Mouse (Mus musculus) spleen, adult 2 months (tissue): ENCODE measurements around the gene Rps6ka1. TPM values are rescaled to one million over a fixed set of nuclear protein-coding genes. Genes with fewer than 3 reads are reported as not detected.

Source experiments
- DNase-seq, 2 experiments: peaks; one replicate each; pipeline versions ENCODE4 v3.0.0 to v3.0.0-alpha.2; 2012 to 2021; ENCODE audit warnings: low spot score in 2 of 2, low read depth in 1 of 2
- H3K27ac ChIP-seq: fragments of 200-500 bp; 2 replicates; pipeline ENCODE4 v1.5.1; 2012; ENCODE audit warnings: low read length, inconsistent platforms; ENCODE audit not compliant: insufficient read depth
- H3K27me3 ChIP-seq: fragments of 200-500 bp; 2 replicates; pipeline ENCODE4 v1.6.1; 2012; ENCODE audit warnings: mild to moderate bottlenecking, moderate library complexity, low read length, inconsistent platforms; ENCODE audit not compliant: control insufficient read depth, insufficient read depth
- H3K36me3 ChIP-seq: fragments of 200-500 bp; 2 replicates; pipeline ENCODE4 v1.6.1; 2012; ENCODE audit warnings: mild to moderate bottlenecking, low read length, inconsistent platforms; ENCODE audit not compliant: control insufficient read depth, insufficient read depth
- H3K4me1 ChIP-seq: fragments of 200-500 bp; 2 replicates; pipeline ENCODE4 v1.6.1; 2011; ENCODE audit warnings: inconsistent platforms; ENCODE audit not compliant: control insufficient read depth, insufficient read depth, insufficient read length
- H3K4me3 ChIP-seq: fragments of 200-500 bp; 2 replicates; pipeline ENCODE4 v1.5.1; 2011; ENCODE audit warnings: mild to moderate bottlenecking, inconsistent platforms; ENCODE audit not compliant: insufficient read depth, insufficient read length; ENCODE audit errors: extremely low read depth
- CTCF ChIP-seq: fragments of 200-500 bp; IDR thresholded peaks from 2 replicates; pipeline ENCODE4 v1.5.1; 2011; ENCODE audit warnings: mild to moderate bottlenecking, inconsistent platforms; ENCODE audit not compliant: insufficient read depth, insufficient read length, insufficient replicate concordance; ENCODE audit errors: extremely low read depth
- POLR2A ChIP-seq: fragments of 200-500 bp; IDR thresholded peaks from 2 replicates; pipeline ENCODE4 v1.6.1; 2011; ENCODE audit warnings: low read depth, low read length, inconsistent platforms
- WGBS: fragments of 180-500 bp; shearing (Covaris S2); methylation state at CpG from one replicate; pipeline ENCODE4 v1.1.7; 2018; 5-methylcytosine and 5-hydroxymethylcytosine counted together
- polyA plus RNA-seq: library from polyadenylated mRNA; depleted of rRNA; stranded (reverse); fragments of >200 nt; gene quantifications from 2 replicates; pipeline ENCODE4 v1.2.3, GENCODE M21; 2012

Rps6ka1 gene
- polyA plus RNA-seq, 1 experiment: 76.6 TPM

DNA sequence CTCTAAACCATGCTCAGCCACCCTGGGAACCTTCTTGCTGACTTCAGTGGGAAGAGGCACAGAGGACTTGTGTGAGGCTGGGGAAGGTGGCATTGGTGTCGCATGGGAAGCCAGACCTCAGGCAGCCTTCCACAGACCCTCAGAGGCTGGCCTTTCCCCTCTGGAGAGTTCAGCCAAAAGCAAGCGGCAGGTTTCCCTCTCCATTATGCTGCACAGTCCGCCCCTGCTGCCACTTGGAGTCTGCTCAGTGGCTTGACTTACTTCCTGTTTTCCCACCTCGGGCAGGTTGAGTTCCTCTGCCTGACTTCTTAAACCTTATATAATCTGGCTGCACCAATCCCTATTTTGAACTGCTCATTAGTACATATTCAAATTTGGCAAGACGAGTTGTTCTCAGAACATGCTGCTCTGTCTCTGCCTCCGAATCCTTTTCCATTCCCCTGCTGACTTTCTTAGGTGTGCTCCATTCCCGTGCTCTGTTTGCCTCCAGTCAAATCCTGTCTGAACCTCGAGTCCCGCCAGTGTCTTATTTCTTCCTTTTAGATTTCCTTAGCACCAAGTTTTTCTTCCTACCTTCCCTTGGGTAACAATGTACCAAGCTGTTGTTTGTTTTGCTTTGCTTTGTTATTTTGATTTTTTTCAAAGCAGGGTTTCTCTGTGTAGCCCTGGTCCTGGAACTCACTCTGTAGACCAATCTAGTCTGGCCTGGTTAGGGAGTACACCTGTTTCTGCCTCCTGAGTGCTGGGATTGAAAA lies 66.6 kb downstream of the Rps6ka1 start:
- H3K4me3 ChIP-seq: peak overlapping the region; percentile 11; the same call in 1 of the 2 replicates
- H3K27me3 ChIP-seq: no peaks in the 10 kb centered on the region
- H3K36me3 ChIP-seq: no peaks in the 10 kb centered on the region
- WGBS: 23% methylated on average over 9 of the region's 9 CpGs
- DNase-seq: peak in 1 of 2 experiments; percentile 34
- H3K27ac ChIP-seq: peak overlapping the region; percentile 15
- peaks cover 11% of the 10 kb centered on the region for H3K4me1 ChIP-seq
- TF ChIP-seq CTCF (no peak), POLR2A (no peak)

DNA sequence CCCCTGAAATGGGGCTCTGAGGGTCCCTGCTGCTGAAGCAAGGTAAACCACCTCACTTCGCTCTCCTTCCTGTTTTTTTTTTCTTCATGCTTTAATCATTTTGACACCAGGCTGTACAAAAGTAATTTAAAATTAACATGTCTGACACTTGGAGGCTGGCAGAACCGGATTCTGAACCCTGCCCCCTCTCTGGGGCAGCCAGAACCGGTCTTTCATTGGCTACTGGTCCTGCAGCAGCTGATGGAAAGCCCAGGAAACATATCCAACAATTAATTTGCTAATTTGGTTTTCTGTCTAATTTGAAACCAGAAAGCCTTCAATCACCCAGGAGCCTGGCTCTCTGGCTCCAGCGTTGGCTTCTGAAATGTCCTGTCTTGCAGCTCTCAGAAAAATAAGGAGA lies 67.4 kb downstream of the Rps6ka1 start:
- H3K4me3 ChIP-seq: no peak overlapping the region
- no peaks in the 10 kb centered on the region for H3K27me3 ChIP-seq
- 28% methylated on average over 4 of the region's 4 CpGs for WGBS
- no peak for DNase-seq
- no peak overlapping the region for H3K27ac ChIP-seq
- H3K4me1 ChIP-seq: peaks cover 16% of the 10 kb centered on the region
- TF ChIP-seq POLR2A: no peak
- no peak for TF ChIP-seq CTCF
- H3K36me3 ChIP-seq: no peaks in the 10 kb centered on the region

DNA sequence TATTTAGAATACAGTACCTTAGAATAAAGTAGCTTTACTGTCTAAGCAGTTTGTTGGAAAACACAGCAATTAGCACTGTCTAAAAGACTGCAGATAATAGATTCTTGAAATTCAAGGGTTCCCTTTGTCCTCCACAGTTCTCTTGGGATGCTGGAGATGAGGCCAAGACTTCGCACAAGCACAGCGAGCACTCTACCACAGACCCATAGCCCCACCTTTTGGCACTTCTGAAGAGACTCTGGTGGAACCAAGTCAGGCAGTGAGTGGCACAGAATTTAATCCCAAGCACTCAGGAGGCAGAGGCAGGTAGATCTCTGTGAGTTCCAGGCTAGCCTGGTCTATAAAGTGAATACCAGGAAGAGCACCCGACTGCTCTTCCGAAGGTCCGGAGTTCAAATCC lies 70.2 kb downstream of the Rps6ka1 start:
- no peak overlapping the region for H3K4me3 ChIP-seq
- TF ChIP-seq POLR2A (no peak), CTCF (peak; percentile 34; the same call in 1 of the 2 replicates)
- H3K4me1 ChIP-seq: peaks cover 16% of the 10 kb centered on the region
- DNase-seq: no peak
- no peaks in the 10 kb centered on the region for H3K27me3 ChIP-seq
- no peak overlapping the region for H3K27ac ChIP-seq
- WGBS: 85% methylated on average over 5 of the region's 5 CpGs
- no peaks in the 10 kb centered on the region for H3K36me3 ChIP-seq

DNA sequence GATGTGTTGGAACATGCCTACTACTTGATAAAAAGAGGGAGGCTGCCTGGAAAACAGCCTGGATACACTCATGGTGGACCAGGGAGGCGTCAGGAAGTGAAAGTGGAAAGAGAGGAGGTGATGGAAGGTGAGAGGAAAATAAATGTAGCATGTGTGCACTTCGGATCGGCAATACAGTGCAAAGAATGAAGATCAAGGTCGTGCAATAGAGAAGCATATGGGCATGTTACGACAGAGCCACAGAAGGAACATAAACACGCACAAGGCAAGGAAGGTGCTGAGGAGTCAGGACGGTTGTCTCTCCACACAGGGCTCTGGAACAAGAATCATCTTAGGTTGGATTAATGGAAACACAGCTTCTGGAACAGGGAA lies 71.1 kb downstream of the Rps6ka1 start:
- H3K4me3 ChIP-seq: no peak overlapping the region
- no peak for DNase-seq
- WGBS: 61% methylated on average over 7 of the region's 7 CpGs

DNA sequence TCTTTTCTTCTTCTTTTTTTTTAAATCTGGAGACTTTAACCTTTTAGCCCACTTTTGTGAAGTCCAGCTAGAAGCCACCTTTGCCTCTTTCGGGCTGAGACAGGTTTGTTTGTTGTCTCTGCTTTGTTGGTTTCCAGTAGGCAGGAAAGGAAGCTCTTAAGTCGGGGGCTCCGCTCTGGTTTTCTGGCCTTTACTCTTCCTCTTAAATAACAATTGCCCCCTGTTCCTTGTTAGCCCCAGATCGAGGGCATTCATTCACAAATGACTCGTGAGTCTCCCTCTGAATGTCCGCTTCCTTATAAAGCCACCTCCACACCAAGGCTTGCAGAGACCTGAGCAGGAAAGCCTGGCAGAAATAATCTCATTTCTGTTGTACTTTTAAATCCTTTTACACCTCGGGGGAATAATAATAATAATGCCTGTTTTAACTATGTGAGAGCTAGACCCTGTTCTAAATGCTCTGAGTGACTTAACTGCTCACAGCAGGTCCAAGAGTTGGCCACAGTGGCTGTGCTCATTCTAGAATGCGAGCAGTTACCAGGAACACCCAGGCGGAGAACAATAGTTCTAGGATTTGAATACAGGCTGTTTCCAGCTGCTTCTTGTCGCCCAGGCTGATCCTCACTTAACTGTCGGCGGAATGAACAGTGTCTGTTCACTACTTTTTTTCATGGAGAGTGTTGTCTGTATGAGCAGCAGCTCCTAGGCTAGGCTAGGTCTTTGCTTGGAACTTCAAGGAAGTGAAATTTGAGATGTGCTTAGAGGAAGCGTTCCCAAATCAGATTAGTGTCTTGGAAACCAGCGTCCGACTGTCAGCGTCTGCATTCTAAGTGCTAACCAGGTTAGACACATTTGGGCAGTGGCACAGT lies 71.7 kb downstream of the Rps6ka1 start:
- TF ChIP-seq POLR2A (no peak), CTCF (no peak)
- Histone ChIP-seq H3K4me1 (peaks cover 12% of the 10 kb centered on the region), H3K27ac (peak overlapping the region; percentile 100), H3K4me3 (no peak overlapping the region), H3K27me3 (no peaks in the 10 kb centered on the region), H3K36me3 (no peaks in the 10 kb centered on the region)
- 41% methylated on average over 16 of the region's 16 CpGs for WGBS
- no peak for DNase-seq

More for the DNA sequence above, 71.1 kb downstream of the Rps6ka1 start:
- TF ChIP-seq POLR2A: no peak
- Histone ChIP-seq H3K27ac (no peak overlapping the region), H3K27me3 (no peaks in the 10 kb centered on the region), H3K4me1 (peaks cover 15% of the 10 kb centered on the region), H3K36me3 (no peaks in the 10 kb centered on the region)

DNA sequence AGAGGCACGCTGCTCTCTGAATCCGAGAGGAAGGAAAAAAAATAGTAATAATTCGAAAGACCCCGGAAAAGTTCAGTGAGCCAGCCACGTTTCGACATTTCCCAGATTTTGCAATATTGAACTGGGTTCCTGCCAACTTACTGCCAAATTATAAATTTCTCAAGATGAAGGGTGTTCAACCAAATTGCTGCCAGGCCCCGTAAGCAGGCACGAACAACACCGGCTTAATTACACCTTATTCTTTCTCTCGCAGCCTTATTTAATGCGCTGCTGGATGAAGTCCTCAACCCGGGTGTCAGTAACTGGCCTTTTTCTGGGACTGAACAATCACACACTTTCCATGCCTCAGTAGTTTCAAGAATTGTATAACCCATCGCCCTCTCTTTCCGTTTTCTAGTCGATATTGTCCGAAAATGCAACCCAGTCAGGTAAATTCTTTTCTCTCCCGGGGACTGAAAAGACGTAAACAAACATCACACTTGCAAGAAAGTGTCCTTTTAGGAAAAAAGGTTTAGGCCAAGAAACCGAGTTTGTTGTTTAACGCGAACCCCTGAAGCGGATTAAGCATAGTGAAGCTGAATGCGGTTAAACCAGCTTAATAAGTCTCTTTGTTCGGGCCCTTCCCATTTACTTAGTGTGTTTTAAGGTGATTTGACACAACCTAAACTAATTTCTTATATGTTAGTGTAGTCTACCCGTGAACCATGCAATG lies 72.6 kb downstream of the Rps6ka1 start:
- Histone ChIP-seq H3K27ac (peak overlapping the region; percentile 100), H3K4me1 (peaks cover 7% of the 10 kb centered on the region; the same call in 1 of the 2 replicates), H3K27me3 (no peaks in the 10 kb centered on the region), H3K36me3 (no peaks in the 10 kb centered on the region), H3K4me3 (peak overlapping the region; percentile 75)
- DNase-seq: no peak
- TF ChIP-seq CTCF (no peak), POLR2A (no peak)
- 12% methylated on average over 25 of the region's 25 CpGs for WGBS
